Mouse (Mus musculus) embryo, embryonic 9.5 days (tissue): Measurements from ENCODE around the gene Sf3b3.

Source experiments
- DNase-seq: peaks from one replicate; pipeline ENCODE4 v3.0.0-alpha.2; 2017; ENCODE audit errors: extremely low spot score

Gene Sf3b3

GRCm38 (mm10) chr8:110775721-110776120, 70.9 kb downstream of the Sf3b3 start:
- no peak for DNase-seq

- no peak for DNase-seq
These were observed 71.3 kb downstream of the Sf3b3 start for GRCm38 (mm10) chr8:110775316-110775715.

- no peak for DNase-seq
These were observed 71.9 kb downstream of the Sf3b3 start for GRCm38 (mm10) chr8:110774725-110775124.

- DNase-seq, result no peak
These were observed 72.5 kb downstream of the Sf3b3 start for GRCm38 (mm10) chr8:110774047-110774446.

- no peak for DNase-seq
These were observed 74.1 kb downstream of the Sf3b3 start for GRCm38 (mm10) chr8:110772452-110772851.

- no peak for DNase-seq
These were observed 79.3 kb downstream of the Sf3b3 start for GRCm38 (mm10) chr8:110767261-110767660.

- no peak for DNase-seq
These were observed 81.9 kb downstream of the Sf3b3 start for GRCm38 (mm10) chr8:110764671-110765070.

GRCm38 (mm10) chr8:110761988-110762387, 84.6 kb downstream of the Sf3b3 start:
- DNase-seq, result no peak

GRCm38 (mm10) chr8:110761185-110761584, 85.4 kb downstream of the Sf3b3 start:
- no peak for DNase-seq

GRCm38 (mm10) chr8:110760280-110760940, 86.2 kb downstream of the Sf3b3 start:
- DNase-seq, result no peak
